Mouse (Mus musculus) midbrain, embryonic 15.5 days (tissue): ENCODE results near the gene Clip2. TPM values are rescaled to one million over a fixed set of nuclear protein-coding genes. Genes with fewer than 3 reads are reported as not detected.

ENCODE experiments used
- ATAC-seq: fragments of 200-750 bp; cut with Nextera tagmentation; replicated peaks from 2 replicates; pipeline ENCODE4 v1.8.0; 2017; ENCODE audit warnings: moderate TSS enrichment
- H3K27ac ChIP-seq: fragments of 300-500 bp; sonication (generic); 2 replicates; pipeline ENCODE4 v1.5.1; 2015; ENCODE audit warnings: mild to moderate bottlenecking, inconsistent platforms
- H3K27me3 ChIP-seq: fragments of 300-500 bp; sonication (generic); replicated peaks from 2 replicates; pipeline ENCODE4 v1.6.1; 2015; ENCODE audit warnings: inconsistent platforms
- H3K36me3 ChIP-seq: fragments of 300-500 bp; sonication (generic); replicated peaks from 2 replicates; pipeline ENCODE4 v1.6.1; 2015; ENCODE audit warnings: inconsistent platforms
- H3K4me1 ChIP-seq: fragments of 300-500 bp; sonication (generic); 2 replicates; pipeline ENCODE4 v1.6.1; 2015; ENCODE audit warnings: inconsistent platforms
- H3K4me2 ChIP-seq: fragments of 300-500 bp; sonication (generic); 2 replicates; pipeline ENCODE4 v1.6.1; 2015; ENCODE audit warnings: inconsistent platforms, mild to moderate bottlenecking, moderate library complexity
- H3K4me3 ChIP-seq: fragments of 300-500 bp; sonication (generic); 2 replicates; pipeline ENCODE4 v1.5.1; 2015; ENCODE audit warnings: mild to moderate bottlenecking, inconsistent platforms
- H3K9ac ChIP-seq: fragments of 300-500 bp; sonication (generic); 2 replicates; pipeline ENCODE4 v1.6.1; 2015; ENCODE audit warnings: mild to moderate bottlenecking, inconsistent platforms
- H3K9me3 ChIP-seq: fragments of 300-500 bp; sonication (generic); 2 replicates; pipeline ENCODE4 v1.6.1; 2016; ENCODE audit warnings: inconsistent platforms
- WGBS: fragments of 180-500 bp; shearing (Covaris S2); methylation state at CpG from one replicate; pipeline ENCODE4 v1.1.7; 2015; ENCODE audit warnings: mixed read lengths; 5-methylcytosine and 5-hydroxymethylcytosine counted together
- polyA plus RNA-seq: library from polyadenylated mRNA; unstranded; fragments of >200 nt; fragmentation: Nextera tagmentation; extraction: Ambion mirVana; gene quantifications from 2 replicates; pipeline ENCODE4 v1.2.1, GENCODE M21; 2015

The Clip2 gene
- polyA plus RNA-seq, 1 experiment from 2014 or later = 16.9 TPM

DNA sequence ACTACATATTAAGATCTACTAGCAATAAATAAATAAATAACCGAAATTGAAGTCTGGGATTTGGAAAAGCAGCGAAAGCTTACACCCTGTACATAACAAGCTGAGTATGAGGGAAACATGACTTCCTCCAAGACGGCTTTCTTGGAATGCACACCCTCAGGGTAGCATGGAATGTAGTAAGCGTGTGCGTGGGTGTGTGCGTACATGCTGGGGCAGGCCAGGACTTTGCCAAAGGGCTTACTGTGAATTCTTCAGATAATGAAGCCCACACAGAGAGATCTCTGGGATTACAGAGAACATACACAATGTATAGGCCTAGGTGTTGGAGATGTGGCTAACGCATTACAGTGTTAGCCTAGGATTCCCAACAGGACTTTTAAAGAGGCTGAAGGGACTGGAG lies 25.3 kb upstream of the Clip2 start:
- Histone ChIP-seq H3K4me2 (no peak overlapping the region), H3K27me3 (no peaks in the 10 kb centered on the region), H3K9me3 (no peaks in the 10 kb centered on the region), H3K4me3 (no peak overlapping the region), H3K36me3 (no peaks in the 10 kb centered on the region), H3K4me1 (peaks cover 2% of the 10 kb centered on the region), H3K9ac (no peak overlapping the region), H3K27ac (no peak overlapping the region)
- no peak for ATAC-seq
- 91% methylated on average over 7 of the region's 7 CpGs for WGBS

DNA sequence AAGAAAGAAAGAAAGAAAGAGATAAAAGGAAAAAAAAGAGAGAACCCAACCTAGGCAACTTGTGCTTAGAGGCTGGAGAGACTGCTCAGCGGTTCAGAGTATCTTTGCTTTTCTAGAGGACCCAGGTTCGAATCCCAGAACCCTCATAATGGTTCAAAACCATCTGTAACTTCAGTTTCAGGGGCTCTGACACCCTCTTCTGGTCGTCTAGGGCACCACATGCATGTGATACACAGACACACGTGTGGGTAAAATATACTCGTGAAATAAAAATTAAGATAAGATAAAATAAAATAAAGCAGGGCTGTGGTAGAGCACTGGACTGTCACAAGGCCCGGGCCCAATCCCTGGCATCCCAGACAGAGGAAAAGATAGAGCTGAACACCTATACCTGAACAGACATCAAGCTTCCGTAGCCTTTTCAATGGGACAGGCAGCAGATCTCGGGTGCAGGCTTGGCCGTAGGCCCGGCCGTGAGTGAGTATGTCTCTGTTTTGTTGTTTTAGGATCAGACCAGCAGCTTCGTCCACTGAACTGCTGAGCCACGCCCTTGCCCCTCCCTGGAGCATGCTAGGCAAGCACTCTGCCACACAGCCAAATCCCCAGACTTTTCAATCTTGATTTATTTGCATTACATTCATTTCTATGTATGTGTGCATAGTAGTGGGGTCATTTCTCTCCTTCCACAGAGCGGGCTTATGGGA lies 24.4 kb upstream of the Clip2 start:
- no peak overlapping the region for H3K4me2 ChIP-seq
- no peak overlapping the region for H3K27ac ChIP-seq
- H3K9me3 ChIP-seq = no peaks in the 10 kb centered on the region
- WGBS = 79% methylated on average over 14 of the region's 14 CpGs
- peaks cover 9% of the 10 kb centered on the region for H3K4me1 ChIP-seq
- no peak overlapping the region for H3K4me3 ChIP-seq
- ATAC-seq = no peak
- H3K36me3 ChIP-seq = no peaks in the 10 kb centered on the region
- no peak overlapping the region for H3K9ac ChIP-seq
- no peaks in the 10 kb centered on the region for H3K27me3 ChIP-seq

DNA sequence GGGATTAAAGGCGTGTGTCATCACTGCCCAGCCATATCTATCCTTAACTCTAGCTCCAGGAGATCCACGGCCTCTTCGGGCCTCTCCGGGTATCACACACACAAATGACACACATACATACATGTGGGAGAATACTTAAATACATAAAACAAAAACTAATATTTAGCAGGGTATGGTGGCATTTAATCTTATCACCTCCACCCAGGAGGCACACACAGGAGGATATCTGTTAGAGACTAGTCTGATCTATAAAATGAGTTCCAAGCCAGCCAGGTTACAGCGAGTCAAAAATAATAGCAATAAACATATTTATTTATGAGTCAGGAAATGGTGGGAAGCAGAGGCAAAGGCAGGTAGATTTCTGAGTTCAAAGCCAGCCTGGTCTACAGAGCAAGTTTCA lies 23.6 kb upstream of the Clip2 start:
- H3K27me3 ChIP-seq = no peaks in the 10 kb centered on the region
- H3K4me1 ChIP-seq = peaks cover 13% of the 10 kb centered on the region
- H3K4me2 ChIP-seq = no peak overlapping the region
- no peak overlapping the region for H3K27ac ChIP-seq
- no peak for ATAC-seq
- no peaks in the 10 kb centered on the region for H3K9me3 ChIP-seq
- H3K4me3 ChIP-seq = no peak overlapping the region
- H3K9ac ChIP-seq = no peak overlapping the region
- no peaks in the 10 kb centered on the region for H3K36me3 ChIP-seq
- WGBS = 97% methylated on average over 5 of the region's 5 CpGs

DNA sequence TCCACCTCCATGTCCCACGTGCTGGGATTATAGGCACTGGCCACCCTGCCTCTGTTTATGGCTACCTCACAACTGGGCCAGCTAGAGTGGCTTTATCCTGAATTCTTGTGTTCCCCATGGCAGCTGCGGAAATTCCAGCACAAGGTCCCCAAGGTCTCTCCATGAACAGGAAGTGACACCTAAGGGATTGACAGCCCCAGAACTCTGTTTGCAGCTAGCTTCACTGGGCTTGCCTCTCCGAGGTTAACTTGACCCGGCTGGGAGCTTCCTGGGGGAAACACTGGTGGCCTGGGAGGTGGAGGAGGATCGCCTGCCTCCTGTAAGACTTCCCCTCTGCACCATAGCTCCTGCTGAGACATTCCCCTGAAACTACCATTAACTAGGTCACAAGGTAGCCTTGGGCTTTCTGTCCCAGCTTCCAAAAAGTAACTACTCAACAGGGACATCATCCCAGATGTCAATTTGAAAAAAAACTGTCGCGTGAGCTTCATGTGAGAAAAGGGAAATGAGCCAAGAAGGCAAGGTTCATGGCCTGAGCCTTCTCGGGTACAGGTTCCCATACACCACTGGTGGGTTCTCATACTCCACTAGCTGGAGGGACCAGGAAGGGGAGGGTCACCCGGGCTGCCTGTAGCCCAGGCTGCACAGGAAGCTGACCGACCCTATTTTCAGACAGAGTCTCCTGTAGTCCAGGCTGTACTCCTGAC lies 20.4 kb upstream of the Clip2 start:
- H3K27ac ChIP-seq = peak overlapping the region; percentile 66

GRCm38 (mm10) chr5:134571730-134572507 lies 19.7 kb upstream of the Clip2 start:
- Histone ChIP-seq H3K4me3 (peak overlapping the region; percentile 50), H3K4me1 (peaks cover 13% of the 10 kb centered on the region), H3K36me3 (no peaks in the 10 kb centered on the region), H3K27ac (peak overlapping the region; percentile 66), H3K27me3 (no peaks in the 10 kb centered on the region), H3K9me3 (no peaks in the 10 kb centered on the region), H3K9ac (peak overlapping the region; percentile 43), H3K4me2 (peak overlapping the region; percentile 67)
- ATAC-seq = peak; percentile 83
- 1% methylated on average over 23 of the region's 23 CpGs for WGBS

More for the DNA sequence above, 20.4 kb upstream of the Clip2 start:
- WGBS = 48% methylated on average over 10 of the region's 10 CpGs
- H3K4me3 ChIP-seq = peak overlapping the region; percentile 50
- 0 out of 2 replicates have a peak overlapping the region, but pooled peaks have one; percentile 43 for H3K9ac ChIP-seq
- no peaks in the 10 kb centered on the region for H3K27me3 ChIP-seq
- no peaks in the 10 kb centered on the region for H3K9me3 ChIP-seq
- peaks cover 13% of the 10 kb centered on the region for H3K4me1 ChIP-seq
- no peaks in the 10 kb centered on the region for H3K36me3 ChIP-seq
- H3K4me2 ChIP-seq = peak overlapping the region; percentile 67
- no peak for ATAC-seq

- H3K9me3 ChIP-seq = no peaks in the 10 kb centered on the region
- no peak overlapping the region for H3K4me2 ChIP-seq
- no peaks in the 10 kb centered on the region for H3K36me3 ChIP-seq
- no peak overlapping the region for H3K4me3 ChIP-seq
- H3K4me1 ChIP-seq = peaks cover 13% of the 10 kb centered on the region
- no peak overlapping the region for H3K9ac ChIP-seq
- no peak overlapping the region for H3K27ac ChIP-seq
- H3K27me3 ChIP-seq = no peaks in the 10 kb centered on the region
- ATAC-seq = no peak
- 67% methylated on average over 8 of the region's 8 CpGs for WGBS
These were observed 16.8 kb upstream of the Clip2 start for GRCm38 (mm10) chr5:134568964-134569491.

- no peak for ATAC-seq
- no peak overlapping the region for H3K27ac ChIP-seq
- H3K27me3 ChIP-seq = no peaks in the 10 kb centered on the region
- H3K36me3 ChIP-seq = no peaks in the 10 kb centered on the region
- no peaks in the 10 kb centered on the region for H3K9me3 ChIP-seq
- no peak overlapping the region for H3K4me3 ChIP-seq
- H3K4me2 ChIP-seq = no peak overlapping the region
- no peak overlapping the region for H3K9ac ChIP-seq
- peaks cover 13% of the 10 kb centered on the region for H3K4me1 ChIP-seq
- WGBS = 79% methylated on average over 3 of the region's 3 CpGs
These were observed 15.8 kb upstream of the Clip2 start for GRCm38 (mm10) chr5:134568030-134568429.

GRCm38 (mm10) chr5:134567445-134567844 lies 15.2 kb upstream of the Clip2 start:
- no peaks in the 10 kb centered on the region for H3K36me3 ChIP-seq
- no peaks in the 10 kb centered on the region for H3K9me3 ChIP-seq
- no peak overlapping the region for H3K4me2 ChIP-seq
- H3K27me3 ChIP-seq = no peaks in the 10 kb centered on the region
- peaks cover 10% of the 10 kb centered on the region for H3K4me1 ChIP-seq
- H3K27ac ChIP-seq = no peak overlapping the region
- no peak overlapping the region for H3K4me3 ChIP-seq
- no peak for ATAC-seq
- H3K9ac ChIP-seq = no peak overlapping the region
- WGBS = 90% methylated on average over 4 of the region's 4 CpGs

DNA sequence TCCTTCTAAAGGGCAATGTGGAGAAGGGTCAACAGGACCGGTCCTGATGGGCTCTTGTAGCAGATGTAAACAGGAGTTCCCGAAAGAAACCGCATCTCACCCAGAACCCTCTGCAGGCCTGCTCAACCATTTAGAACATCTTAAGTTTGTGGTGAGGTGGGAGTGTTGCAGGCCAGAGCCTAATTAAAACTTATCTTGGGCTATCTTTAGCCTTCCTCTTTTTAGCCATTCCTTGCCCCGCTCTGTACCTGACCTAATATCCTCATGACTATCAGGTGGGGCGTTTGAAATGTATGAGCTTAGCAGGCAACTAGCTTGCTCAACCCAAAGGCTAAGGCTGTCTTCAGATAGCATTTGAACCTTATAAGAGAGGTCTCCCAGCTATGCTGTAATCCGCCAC lies 13.5 kb upstream of the Clip2 start:
- no peak overlapping the region for H3K9ac ChIP-seq
- H3K4me3 ChIP-seq = no peak overlapping the region
- no peaks in the 10 kb centered on the region for H3K4me1 ChIP-seq
- H3K36me3 ChIP-seq = no peaks in the 10 kb centered on the region
- no peaks in the 10 kb centered on the region for H3K9me3 ChIP-seq
- H3K27me3 ChIP-seq = no peaks in the 10 kb centered on the region
- H3K4me2 ChIP-seq = no peak overlapping the region
- 93% methylated on average over 6 of the region's 6 CpGs for WGBS
- H3K27ac ChIP-seq = no peak overlapping the region
- no peak for ATAC-seq

- no peak overlapping the region for H3K4me2 ChIP-seq
- ATAC-seq = no peak
- 94% methylated on average over 2 of the region's 2 CpGs for WGBS
- H3K4me1 ChIP-seq = no peaks in the 10 kb centered on the region
- H3K27ac ChIP-seq = no peak overlapping the region
- no peak overlapping the region for H3K4me3 ChIP-seq
- H3K27me3 ChIP-seq = no peaks in the 10 kb centered on the region
- no peak overlapping the region for H3K9ac ChIP-seq
- H3K9me3 ChIP-seq = no peaks in the 10 kb centered on the region
- H3K36me3 ChIP-seq = no peaks in the 10 kb centered on the region
These were observed 12.0 kb upstream of the Clip2 start for GRCm38 (mm10) chr5:134564272-134564671.

DNA sequence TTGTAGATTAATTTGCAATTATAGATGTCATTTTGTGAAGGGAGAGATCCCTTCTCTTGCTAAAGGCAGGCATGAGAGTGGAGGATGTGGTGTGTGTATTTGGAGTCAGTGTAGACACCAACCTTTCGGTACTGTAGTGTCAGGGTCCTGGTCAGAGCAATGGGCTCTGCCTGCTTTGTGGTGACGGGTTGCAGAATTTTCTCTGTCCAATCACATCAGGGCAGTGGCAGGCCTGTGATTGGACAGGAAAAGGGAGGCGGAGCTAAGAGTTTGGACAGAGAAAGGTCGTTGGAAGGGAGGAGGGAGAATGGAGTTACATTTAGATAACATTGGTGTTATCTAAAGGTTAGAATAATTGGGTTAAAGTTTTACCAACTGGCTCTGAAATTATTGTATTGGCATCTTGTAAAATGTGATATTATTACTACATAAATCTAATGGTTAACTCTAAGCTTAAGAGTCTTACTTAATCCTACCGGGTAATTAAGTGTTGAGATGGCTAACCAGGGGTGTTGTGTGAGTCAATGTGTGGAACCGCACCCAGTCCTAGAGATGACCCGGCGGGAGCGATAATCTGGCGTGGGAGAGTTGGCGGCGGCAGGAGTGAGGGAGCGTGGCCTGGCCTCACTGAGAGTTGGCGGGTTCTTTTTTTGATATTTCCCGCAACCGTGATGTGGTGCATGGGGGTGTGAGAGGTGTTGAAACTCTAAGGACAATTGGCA lies 8.4 kb upstream of the Clip2 start:
- WGBS = 83% methylated on average over 16 of the region's 16 CpGs
- peaks cover 1% of the 10 kb centered on the region for H3K4me1 ChIP-seq
- no peaks in the 10 kb centered on the region for H3K36me3 ChIP-seq
- H3K9me3 ChIP-seq = no peaks in the 10 kb centered on the region
- H3K4me2 ChIP-seq = no peak overlapping the region
- no peak overlapping the region for H3K4me3 ChIP-seq
- no peak for ATAC-seq
- no peak overlapping the region for H3K9ac ChIP-seq
- no peaks in the 10 kb centered on the region for H3K27me3 ChIP-seq
- H3K27ac ChIP-seq = no peak overlapping the region

DNA sequence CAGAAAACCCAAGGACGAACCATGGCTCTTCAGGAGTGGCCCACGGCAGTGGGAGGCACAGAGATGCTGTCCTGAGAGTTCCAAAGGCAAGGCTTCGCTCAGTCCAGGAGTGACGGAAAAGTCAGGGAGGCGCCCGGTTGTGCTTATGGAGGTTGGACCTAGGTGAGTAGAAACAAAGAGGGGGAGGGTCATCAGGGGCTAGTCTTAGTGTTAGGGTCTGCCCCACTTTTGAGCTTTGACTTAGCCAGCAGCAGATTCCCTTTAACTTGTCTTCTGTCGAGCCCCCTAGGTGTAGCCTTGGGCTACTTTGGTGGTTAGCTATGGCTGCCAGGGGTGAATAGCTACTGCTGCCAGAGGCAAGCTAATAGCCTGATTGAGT lies 7.8 kb upstream of the Clip2 start, which contains the start of gene Syna:
Gene Syna, minus strand, starts transcription at position 101 of the 379 bp plus-strand sequence.
- no peaks in the 10 kb centered on the region for H3K9me3 ChIP-seq
- H3K36me3 ChIP-seq = no peaks in the 10 kb centered on the region
- 89% methylated on average over 7 of the region's 7 CpGs for WGBS
- no peak within 1 kb of the TSS for H3K4me3 ChIP-seq
- ATAC-seq = no peak
- no peak within 1 kb of the TSS for H3K4me2 ChIP-seq
- no peak within 1 kb of the TSS for H3K9ac ChIP-seq
- H3K27me3 ChIP-seq = no peaks in the 10 kb centered on the region
- no peak within 1 kb of the TSS for H3K27ac ChIP-seq
- peaks cover 7% of the 10 kb centered on the region for H3K4me1 ChIP-seq
